Mouse (Mus musculus): ENCODE measurements around the gene Gsta3. TPM values are rescaled to one million over a fixed set of nuclear protein-coding genes. Genes with fewer than 3 reads are reported as not detected.
"Not testable (repeated sequence)": the region's sequence is repeated elsewhere in the genome, so short reads cannot be mapped to it uniquely, and the experiment has no call there.

The Gsta3 gene
- polyA plus RNA-seq, 1 experiment from 2014 or later, result 0.29 TPM

DNA sequence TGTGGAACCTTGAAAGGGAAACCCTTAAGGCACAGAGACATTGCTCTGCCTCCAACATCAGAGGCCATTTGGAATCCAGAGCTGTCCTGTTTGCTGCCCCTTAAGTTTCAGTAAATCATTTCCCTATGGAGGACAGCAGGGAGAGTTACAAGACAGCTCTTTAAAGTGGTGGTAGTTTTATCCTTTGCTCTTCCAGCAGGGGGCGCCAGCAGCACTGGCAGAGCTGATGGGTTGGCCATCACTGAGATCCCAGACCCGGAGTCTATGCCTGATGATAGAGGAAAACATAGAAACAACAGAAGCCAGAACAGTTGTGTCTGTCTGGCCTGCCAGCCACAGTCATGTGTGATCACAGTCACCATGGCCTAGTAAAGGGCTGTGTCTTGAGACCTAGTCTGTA, 35.8 kb downstream of the Gsta3 start:
- 28% methylated on average over 2 of the region's 2 CpGs for whole genome bisulfite sequencing
- not testable (repeated sequence) for H3K9me3 ChIP-seq; H3K27ac ChIP-seq (replicated peaks); H3K36me3 ChIP-seq; H3K4me3 ChIP-seq; H3K4me1 ChIP-seq (replicated peaks); H3K4me2 ChIP-seq; H3K9ac ChIP-seq; H3K27me3 ChIP-seq; ATAC-seq (ENCODE audit: low FRiP score, low read depth)

DNA sequence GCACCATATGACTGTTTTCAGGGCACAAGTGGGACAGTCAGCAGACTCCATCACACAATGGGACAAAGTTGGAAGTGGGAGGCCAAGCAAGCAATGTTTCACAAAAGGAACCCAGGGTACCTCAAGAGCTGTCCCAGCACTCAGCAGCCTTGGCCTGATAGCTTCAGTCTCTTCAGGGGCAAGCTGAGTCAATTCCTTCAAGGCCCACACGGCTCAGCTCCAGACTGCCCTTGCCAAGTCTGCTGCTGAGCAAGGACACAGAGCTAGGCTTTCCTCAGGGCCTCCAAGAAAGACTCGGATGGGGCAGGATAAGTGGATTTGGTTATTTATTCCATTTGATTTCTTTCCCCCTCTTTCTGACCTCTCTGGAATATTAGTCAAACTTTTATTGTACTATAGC, 39.9 kb downstream of the Gsta3 start:
- Histone ChIP-seq H3K4me1 (replicated peaks) (no peaks in the 10 kb centered on the region), H3K36me3 (no peaks in the 10 kb centered on the region), H3K9me3 (no peaks in the 10 kb centered on the region), H3K9ac (no peak overlapping the region), H3K27ac (replicated peaks) (no peak overlapping the region), H3K27me3 (no peaks in the 10 kb centered on the region), H3K4me3 (no peak overlapping the region), H3K4me2 (no peak overlapping the region)
- 86% methylated on average over 2 of the region's 2 CpGs for WGBS
- no peak for ATAC-seq (ENCODE audit: low FRiP score, low read depth)

DNA sequence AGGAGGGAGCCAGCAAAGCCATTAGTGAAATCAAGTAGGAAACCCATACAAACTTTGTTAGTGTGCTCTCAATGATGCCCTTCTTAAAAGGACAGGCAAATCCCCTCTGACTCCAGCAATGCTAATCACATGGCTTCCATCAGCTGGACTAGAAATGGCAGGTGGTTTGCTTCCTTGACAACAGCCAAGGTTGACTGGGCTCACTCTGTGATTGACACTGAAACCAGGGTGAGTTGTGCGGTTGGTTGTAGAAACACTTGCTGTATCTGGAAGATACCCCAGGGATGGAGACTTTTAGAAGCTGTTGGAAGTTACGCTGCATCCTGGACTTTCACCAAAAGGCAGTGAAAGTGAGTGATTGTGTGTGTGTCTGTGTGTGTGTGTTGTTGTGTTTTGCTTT, 44.3 kb downstream of the Gsta3 start:
- not testable (repeated sequence) for H3K27me3 ChIP-seq; H3K4me3 ChIP-seq; H3K9me3 ChIP-seq; H3K4me2 ChIP-seq; ATAC-seq (ENCODE audit: low FRiP score, low read depth); H3K4me1 ChIP-seq (replicated peaks); H3K27ac ChIP-seq (replicated peaks); H3K9ac ChIP-seq; H3K36me3 ChIP-seq
- 74% methylated on average over 2 of the region's 2 CpGs for WGBS

DNA sequence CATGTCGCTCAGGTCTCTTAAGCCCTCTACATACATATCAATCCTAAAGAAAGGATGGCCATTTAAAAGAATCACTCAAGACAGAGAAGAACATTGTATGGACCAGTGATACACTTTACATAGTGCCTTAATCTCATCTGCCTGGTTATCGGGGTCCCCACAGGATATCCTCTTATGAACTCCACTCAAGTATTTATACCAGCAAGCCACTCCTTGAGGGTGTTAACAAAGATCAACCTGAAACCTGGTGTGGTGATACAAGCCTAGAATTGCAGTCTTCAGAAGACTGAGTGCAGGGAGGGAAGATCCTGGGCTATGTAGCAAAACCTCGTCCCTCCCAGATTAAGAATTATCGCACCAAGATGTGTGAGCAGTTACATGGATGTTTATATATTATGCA, 51.0 kb downstream of the Gsta3 start:
- no peak for ATAC-seq (ENCODE audit: low FRiP score, low read depth)
- Histone ChIP-seq H3K4me1 (replicated peaks) (no peaks in the 10 kb centered on the region), H3K9ac (no peak overlapping the region), H3K27ac (replicated peaks) (no peak overlapping the region), H3K4me3 (no peak overlapping the region), H3K27me3 (no peaks in the 10 kb centered on the region), H3K9me3 (no peaks in the 10 kb centered on the region), H3K36me3 (no peaks in the 10 kb centered on the region), H3K4me2 (no peak overlapping the region)
- 94% methylated on average over 4 of the region's 4 CpGs for WGBS

DNA sequence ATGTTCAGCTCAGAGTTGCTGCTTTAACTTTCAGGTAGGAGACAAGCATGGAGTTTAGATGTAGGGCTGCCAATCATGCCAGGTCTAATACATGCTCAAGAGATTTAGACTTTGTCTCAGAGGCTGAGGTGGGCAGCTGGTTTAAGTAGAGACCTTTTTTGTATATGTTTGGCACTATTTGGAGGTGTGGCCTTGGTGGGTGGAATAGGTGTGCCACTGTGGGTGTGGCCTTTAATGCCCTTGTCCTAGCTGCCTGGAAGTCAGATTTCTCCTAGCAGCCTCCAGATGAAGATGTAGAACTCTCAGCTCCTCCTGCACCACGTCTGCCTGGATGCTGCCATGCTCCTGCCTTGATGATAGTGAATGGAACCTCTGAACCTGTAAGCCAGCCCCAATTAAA, 52.2 kb downstream of the Gsta3 start:
- Histone ChIP-seq H3K36me3 (no peaks in the 10 kb centered on the region), H3K9me3 (no peaks in the 10 kb centered on the region), H3K4me1 (replicated peaks) (no peaks in the 10 kb centered on the region), H3K27ac (replicated peaks) (no peak overlapping the region), H3K4me3 (no peak overlapping the region), H3K27me3 (no peaks in the 10 kb centered on the region), H3K4me2 (no peak overlapping the region), H3K9ac (no peak overlapping the region)
- no peak for ATAC-seq (ENCODE audit: low FRiP score, low read depth)
- WGBS, result 59% methylated on average over 1 of the region's 1 CpGs

DNA sequence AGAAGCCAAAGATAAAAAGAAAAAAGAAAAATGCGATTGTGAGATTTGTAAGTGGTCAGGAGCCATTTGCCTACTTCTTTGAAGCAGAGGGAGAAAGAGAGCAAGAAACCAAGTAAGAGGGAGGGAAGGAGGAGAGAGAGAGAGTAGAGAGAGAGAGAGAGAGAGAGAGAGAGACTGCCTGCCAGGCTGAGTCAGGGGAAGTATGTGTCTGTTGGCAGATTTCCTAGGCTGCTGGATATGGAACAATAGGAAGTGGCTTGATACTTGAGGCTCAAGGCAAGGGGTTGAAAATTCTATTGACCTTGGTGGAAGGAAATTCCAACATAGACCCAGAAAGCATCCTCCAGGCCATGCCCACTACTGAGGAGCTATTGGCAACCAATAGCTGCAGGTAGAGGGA, 55.8 kb downstream of the Gsta3 start:
- Histone ChIP-seq H3K27me3 (no peaks in the 10 kb centered on the region), H3K4me1 (replicated peaks) (no peaks in the 10 kb centered on the region), H3K27ac (replicated peaks) (no peak overlapping the region), H3K4me3 (no peak overlapping the region), H3K9me3 (no peaks in the 10 kb centered on the region), H3K4me2 (no peak overlapping the region), H3K9ac (no peak overlapping the region), H3K36me3 (no peaks in the 10 kb centered on the region)
- ATAC-seq (ENCODE audit: low FRiP score, low read depth), result no peak
- 88% methylated on average over 1 of the region's 1 CpGs for WGBS

DNA sequence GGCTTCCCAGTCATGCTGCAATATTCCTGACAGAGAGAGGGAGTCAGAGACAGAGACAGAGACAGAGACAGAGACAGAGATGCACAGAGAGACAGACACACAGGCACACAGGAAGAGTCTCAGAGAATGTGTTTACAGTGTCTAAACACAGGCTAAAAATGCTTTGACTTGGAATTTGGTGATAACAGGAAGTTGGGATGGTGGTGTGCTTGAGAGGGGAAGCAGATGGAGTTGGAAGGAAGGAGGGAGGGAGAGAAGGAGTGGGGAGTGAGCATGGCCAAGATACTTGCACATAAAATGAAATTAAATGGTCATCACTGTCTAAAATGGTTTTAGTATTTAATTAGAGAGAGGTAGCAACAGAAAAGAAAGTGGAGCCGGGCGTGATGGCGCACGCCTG, 57.7 kb downstream of the Gsta3 start:
- Histone ChIP-seq H3K27ac (replicated peaks) (no peak overlapping the region), H3K4me2 (no peak overlapping the region), H3K9ac (no peak overlapping the region), H3K9me3 (no peaks in the 10 kb centered on the region), H3K4me3 (no peak overlapping the region), H3K4me1 (replicated peaks) (no peaks in the 10 kb centered on the region), H3K36me3 (no peaks in the 10 kb centered on the region), H3K27me3 (no peaks in the 10 kb centered on the region)
- 96% methylated on average over 4 of the region's 4 CpGs for WGBS
- no peak for ATAC-seq (ENCODE audit: low FRiP score, low read depth)

DNA sequence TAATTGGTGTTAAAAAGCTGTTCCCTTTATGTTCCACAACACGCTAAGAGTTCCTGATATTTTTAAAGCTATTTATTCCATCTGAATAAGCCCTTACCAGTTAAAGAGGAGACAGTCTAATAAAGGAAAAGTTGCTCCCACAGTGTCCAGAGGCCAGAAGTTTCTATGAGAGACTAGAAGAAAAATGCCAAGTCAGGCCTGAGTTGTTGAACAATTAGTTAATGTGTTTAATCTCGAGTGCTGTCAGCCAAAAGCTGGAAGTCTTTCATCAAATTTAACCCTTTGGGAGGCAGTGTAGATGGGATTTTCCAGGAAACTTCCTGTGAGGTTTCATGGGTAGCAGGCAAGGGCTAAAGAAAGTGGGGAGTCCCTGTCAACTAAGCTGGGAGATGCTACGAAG, 59.4 kb downstream of the Gsta3 start:
- Histone ChIP-seq H3K27me3 (no peaks in the 10 kb centered on the region), H3K27ac (replicated peaks) (no peak overlapping the region), H3K4me1 (replicated peaks) (no peaks in the 10 kb centered on the region), H3K4me2 (no peak overlapping the region), H3K9me3 (no peaks in the 10 kb centered on the region), H3K4me3 (no peak overlapping the region), H3K9ac (no peak overlapping the region), H3K36me3 (no peaks in the 10 kb centered on the region)
- ATAC-seq (ENCODE audit: low FRiP score, low read depth), result no peak
- WGBS, result 54% methylated on average over 3 of the region's 3 CpGs

DNA sequence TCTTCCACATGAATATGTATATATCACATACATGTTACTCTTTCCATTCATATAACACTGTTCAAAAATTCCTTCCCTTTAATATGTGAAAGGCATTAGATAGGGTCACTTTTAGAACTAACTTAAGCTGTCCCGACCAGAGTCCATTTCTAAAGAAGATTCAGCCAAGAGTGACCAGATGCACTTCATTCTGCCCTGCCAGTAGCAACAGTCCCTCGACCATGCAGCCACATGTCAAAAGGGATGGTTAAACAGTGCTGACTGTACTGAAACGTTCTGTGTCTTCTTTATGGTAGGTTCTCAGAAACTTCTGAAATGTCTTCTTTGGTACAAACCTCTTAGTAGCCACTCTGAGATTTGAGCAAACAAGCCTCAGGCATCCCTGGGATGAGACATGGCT, 61.3 kb downstream of the Gsta3 start:
- Histone ChIP-seq H3K4me1 (replicated peaks) (no peaks in the 10 kb centered on the region), H3K4me2 (no peak overlapping the region), H3K4me3 (no peak overlapping the region), H3K36me3 (no peaks in the 10 kb centered on the region), H3K27me3 (no peaks in the 10 kb centered on the region), H3K9ac (no peak overlapping the region), H3K27ac (replicated peaks) (no peak overlapping the region), H3K9me3 (no peaks in the 10 kb centered on the region)
- WGBS, result 85% methylated on average over 3 of the region's 3 CpGs
- ATAC-seq (ENCODE audit: low FRiP score, low read depth), result no peak

DNA sequence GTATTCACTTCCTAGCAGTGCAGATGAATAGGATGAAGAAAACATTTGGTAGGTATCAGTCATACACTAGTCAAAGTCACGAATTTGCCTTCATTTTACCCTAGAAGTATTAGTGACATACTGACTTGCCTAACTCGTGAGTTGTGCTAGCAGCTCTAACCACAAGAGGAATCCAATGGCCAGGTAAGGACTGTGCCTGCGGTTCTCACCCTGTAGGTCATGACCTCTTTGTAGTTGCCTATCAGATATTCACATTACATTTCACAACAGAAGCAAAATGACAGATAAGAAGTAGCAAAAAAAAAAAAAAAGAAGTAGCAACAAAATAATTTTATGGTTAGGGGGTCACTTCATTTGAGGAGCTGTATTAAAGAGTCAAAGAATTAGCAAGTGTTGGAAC, 63.8 kb downstream of the Gsta3 start:
- no peak overlapping the region for H3K4me2 ChIP-seq
- WGBS, result 84% methylated on average over 3 of the region's 3 CpGs
- H3K4me3 ChIP-seq, result no peak overlapping the region
- H3K27me3 ChIP-seq, result no peaks in the 10 kb centered on the region
- no peaks in the 10 kb centered on the region for H3K4me1 ChIP-seq (replicated peaks)
- no peak for ATAC-seq (ENCODE audit: low FRiP score, low read depth)
- H3K9ac ChIP-seq, result no peak overlapping the region
- no peaks in the 10 kb centered on the region for H3K9me3 ChIP-seq
- no peaks in the 10 kb centered on the region for H3K36me3 ChIP-seq
- H3K27ac ChIP-seq (replicated peaks), result no peak overlapping the region

DNA sequence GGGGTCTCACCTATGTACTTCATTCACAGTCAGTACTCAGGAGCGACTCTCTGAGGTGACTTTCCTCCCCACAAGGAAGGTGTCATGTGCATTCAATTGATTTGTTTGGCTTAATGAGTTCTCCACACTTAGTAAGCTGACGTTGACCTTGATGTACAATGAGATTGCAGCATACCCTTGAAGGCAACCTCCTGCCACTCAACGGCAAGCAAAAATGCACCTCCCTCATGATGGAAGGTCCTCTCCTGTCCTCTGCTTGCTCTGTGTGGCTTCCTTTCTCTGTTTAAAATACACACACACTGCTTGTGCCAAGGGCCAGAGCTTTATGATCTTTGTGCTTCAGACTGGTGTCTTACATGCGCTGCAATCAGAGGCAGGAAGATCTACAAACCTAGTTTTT, 64.3 kb downstream of the Gsta3 start:
- Histone ChIP-seq H3K4me3 (no peak overlapping the region), H3K9me3 (no peaks in the 10 kb centered on the region), H3K27me3 (no peaks in the 10 kb centered on the region), H3K4me1 (replicated peaks) (no peaks in the 10 kb centered on the region), H3K4me2 (no peak overlapping the region), H3K9ac (no peak overlapping the region), H3K36me3 (no peaks in the 10 kb centered on the region), H3K27ac (replicated peaks) (no peak overlapping the region)
- no peak for ATAC-seq (ENCODE audit: low FRiP score, low read depth)
- WGBS, result 90% methylated on average over 4 of the region's 4 CpGs

DNA sequence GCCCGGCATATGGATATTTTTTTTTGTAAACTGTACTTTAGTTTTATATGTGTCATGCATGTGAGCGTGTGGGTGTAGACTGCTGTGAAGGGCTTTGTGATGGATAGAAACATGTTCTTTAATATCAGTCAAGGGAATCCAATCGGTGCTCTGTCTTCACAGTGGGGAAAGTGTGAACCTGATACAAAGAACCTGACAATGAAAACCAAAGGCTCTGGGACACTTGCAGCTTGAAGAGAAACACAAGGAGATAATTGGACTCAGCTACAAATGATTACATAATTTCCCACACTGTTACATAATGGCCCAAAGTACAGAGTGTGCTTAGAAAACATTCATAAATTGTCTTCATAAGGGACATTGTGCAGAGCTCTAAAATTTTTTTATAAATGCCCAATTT, 65.1 kb downstream of the Gsta3 start:
- Histone ChIP-seq H3K9me3 (no peaks in the 10 kb centered on the region), H3K4me1 (replicated peaks) (no peaks in the 10 kb centered on the region), H3K4me2 (no peak overlapping the region), H3K4me3 (no peak overlapping the region), H3K9ac (no peak overlapping the region), H3K27me3 (no peaks in the 10 kb centered on the region), H3K27ac (replicated peaks) (no peak overlapping the region), H3K36me3 (no peaks in the 10 kb centered on the region)
- WGBS, result 90% methylated on average over 3 of the region's 3 CpGs
- ATAC-seq (ENCODE audit: low FRiP score, low read depth), result no peak

DNA sequence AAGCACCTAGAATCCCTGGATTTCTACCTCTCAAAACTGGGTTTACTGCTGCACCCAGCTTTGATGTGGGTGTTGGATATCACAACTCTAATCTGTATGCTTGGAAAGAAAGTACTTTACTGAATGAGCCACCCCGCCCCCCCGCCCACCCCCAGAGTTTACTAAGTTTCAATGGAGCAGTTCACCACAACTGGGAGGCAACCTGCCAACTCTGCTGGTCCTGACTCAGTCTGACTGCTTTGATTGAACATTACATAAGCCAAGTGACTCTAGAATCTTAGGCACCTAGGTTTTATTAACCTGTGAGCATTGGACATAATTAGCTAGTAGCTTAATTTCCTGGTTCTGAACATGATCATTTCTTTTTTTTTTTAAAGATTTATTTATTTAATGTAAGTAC, 73.9 kb downstream of the Gsta3 start:
- H3K4me3 ChIP-seq, result no peak overlapping the region
- H3K9me3 ChIP-seq, result no peaks in the 10 kb centered on the region
- H3K36me3 ChIP-seq, result no peaks in the 10 kb centered on the region
- H3K4me1 ChIP-seq (replicated peaks), result no peaks in the 10 kb centered on the region
- no peak for ATAC-seq (ENCODE audit: low FRiP score, low read depth)
- no peak overlapping the region for H3K27ac ChIP-seq (replicated peaks)
- WGBS, result 98% methylated on average over 2 of the region's 2 CpGs
- no peaks in the 10 kb centered on the region for H3K27me3 ChIP-seq
- no peak overlapping the region for H3K9ac ChIP-seq
- no peak overlapping the region for H3K4me2 ChIP-seq

Data from hindbrain, embryonic 15.5 days (tissue).